Comparison of ENCODE assay signal across 21 mouse cellular contexts in the genomic region with DNA sequence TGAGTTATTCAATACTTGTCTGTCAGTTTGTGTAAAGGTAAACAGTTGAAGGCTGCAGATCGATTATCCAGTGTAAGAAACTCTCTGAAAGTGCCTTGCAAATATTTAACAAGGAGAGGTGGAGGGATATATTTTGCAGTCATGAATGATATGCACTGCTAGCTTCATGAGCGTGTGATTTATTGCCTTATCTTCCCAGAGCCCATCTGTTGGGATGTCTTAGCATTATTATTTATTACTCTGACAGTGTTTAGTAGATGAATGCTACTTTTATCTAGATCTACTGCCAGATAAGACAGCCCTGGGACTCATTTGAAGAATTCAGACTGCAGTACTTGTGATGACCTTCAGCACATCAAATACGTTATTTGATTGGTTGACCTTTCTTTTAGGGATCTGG. TPM values are rescaled to one million over a fixed set of nuclear protein-coding genes. Genes with fewer than 3 reads are reported as not detected.
A peak's percentile ranks its signal among the peaks of the same experiment; 100 is the strongest.
DNase-seq lines count a peak whose midpoint lies in the region; ATAC-seq lines count a peak whose summit lies in the region.
"Had no signal": no experiment of that assay in that cellular context is flagged by ENCODE, and none has a peak within 500 bp of the region (broad histone marks: within the 10 kb centered on the region; RNA-seq: fewer than 3 reads in every experiment).

No protein-coding gene starts in this region.

- no peaks in the 10 kb centered on the region for H3K9me3 ChIP-seq in hindbrain, embryonic 11.5 days (ENCODE audit: control insufficient read depth, low read length)
- no peaks in the 10 kb centered on the region for H3K9me3 ChIP-seq in hindbrain, embryonic 10.5 days
- H3K9me3 ChIP-seq in hindbrain, embryonic 15.5 days = no peaks in the 10 kb centered on the region
- no peaks in the 10 kb centered on the region for H3K9me3 ChIP-seq in neural tube, embryonic 14.5 days (ENCODE audit: control insufficient read depth, low read length)
- no peaks in the 10 kb centered on the region for H3K9me3 ChIP-seq in limb, embryonic 10.5 days (replicated peaks)
- H3K9me3 ChIP-seq: embryonic facial prominence, embryonic 12.5 days; forebrain, embryonic 15.5 days; heart, embryonic 10.5 days had no signal

- H3K4me3 ChIP-seq in hindbrain, embryonic 11.5 days (ENCODE audit: low read depth, low read length) = no peak overlapping the region
- no peak overlapping the region for H3K4me3 ChIP-seq in hindbrain, embryonic 10.5 days
- H3K4me3 ChIP-seq in hindbrain, embryonic 15.5 days = no peak overlapping the region
- H3K4me3 ChIP-seq in neural tube, embryonic 14.5 days (ENCODE audit: low read depth, low read length) = no peak overlapping the region
- no peak overlapping the region for H3K4me3 ChIP-seq in limb, embryonic 10.5 days
- H3K4me3 ChIP-seq: embryonic facial prominence, embryonic 12.5 days; forebrain, embryonic 15.5 days; heart, embryonic 10.5 days had no signal

- H3K27me3 ChIP-seq in hindbrain, embryonic 11.5 days (ENCODE audit: control insufficient read depth, insufficient read depth, low read length) = no peaks in the 10 kb centered on the region
- H3K27me3 ChIP-seq in hindbrain, embryonic 10.5 days (ENCODE audit: insufficient read depth, poor library complexity, severe bottlenecking) = no peaks in the 10 kb centered on the region
- H3K27me3 ChIP-seq in hindbrain, embryonic 15.5 days = no peaks in the 10 kb centered on the region
- no peaks in the 10 kb centered on the region for H3K27me3 ChIP-seq in neural tube, embryonic 14.5 days (ENCODE audit: control insufficient read depth, insufficient read depth, low read length)
- no peaks in the 10 kb centered on the region for H3K27me3 ChIP-seq in limb, embryonic 10.5 days (ENCODE audit: low read depth, poor library complexity, severe bottlenecking)
- H3K27me3 ChIP-seq: embryonic facial prominence, embryonic 12.5 days; forebrain, embryonic 15.5 days had no signal

- H3K9ac ChIP-seq in hindbrain, embryonic 11.5 days (ENCODE audit: low read depth, low read length) = no peak overlapping the region
- H3K9ac ChIP-seq in hindbrain, embryonic 15.5 days = no peak overlapping the region
- H3K9ac ChIP-seq in neural tube, embryonic 14.5 days (replicated peaks; ENCODE audit: low read depth, low read length) = no peak overlapping the region
- H3K9ac ChIP-seq: embryonic facial prominence, embryonic 12.5 days; forebrain, embryonic 15.5 days had no signal

- no peak overlapping the region for H3K27ac ChIP-seq in hindbrain, embryonic 11.5 days (ENCODE audit: low read depth, low read length)
- no peak overlapping the region for H3K27ac ChIP-seq in hindbrain, embryonic 10.5 days
- H3K27ac ChIP-seq in hindbrain, embryonic 15.5 days (replicated peaks) = no peak overlapping the region
- no peak overlapping the region for H3K27ac ChIP-seq in neural tube, embryonic 14.5 days (ENCODE audit: low read depth, low read length)
- no peak overlapping the region for H3K27ac ChIP-seq in limb, embryonic 10.5 days
- H3K27ac ChIP-seq: embryonic facial prominence, embryonic 12.5 days; forebrain, embryonic 15.5 days; heart, embryonic 10.5 days had no signal

- no peak overlapping the region for H3K4me2 ChIP-seq in hindbrain, embryonic 11.5 days (replicated peaks; ENCODE audit: low read depth, low read length)
- H3K4me2 ChIP-seq in hindbrain, embryonic 15.5 days = no peak overlapping the region
- H3K4me2 ChIP-seq in neural tube, embryonic 14.5 days (ENCODE audit: low read depth, low read length) = no peak overlapping the region
- H3K4me2 ChIP-seq: embryonic facial prominence, embryonic 12.5 days; forebrain, embryonic 15.5 days had no signal

- 75% methylated on average over 3 of the region's 3 CpGs for WGBS in hindbrain, embryonic 11.5 days
- 80% methylated on average over 3 of the region's 3 CpGs for WGBS in hindbrain, embryonic 10.5 days
- WGBS in hindbrain, embryonic 15.5 days = 69% methylated on average over 3 of the region's 3 CpGs
- 71% methylated on average over 3 of the region's 3 CpGs for WGBS in neural tube, embryonic 14.5 days
- 74% methylated on average over 3 of the region's 3 CpGs for WGBS in limb, embryonic 10.5 days

- peak; percentile 43; the same call in 1 of the 2 replicates for ATAC-seq in hindbrain, embryonic 11.5 days (ENCODE audit: low FRiP score)
- ATAC-seq in hindbrain, embryonic 15.5 days (ENCODE audit: low FRiP score, low read depth) = peak; percentile 45; the same call in 1 of the 2 replicates
- peak; percentile 82 for ATAC-seq in neural tube, embryonic 14.5 days (ENCODE audit: low read depth)
- ATAC-seq: activated CD4-positive, CD25-positive, alpha-beta regulatory T cell, adult 4 months; forebrain, embryonic 15.5 days; inflammation-experienced regulatory T-cells, adult 6 months; Patski had no signal

- no peaks in the 10 kb centered on the region for H3K36me3 ChIP-seq in hindbrain, embryonic 11.5 days (ENCODE audit: control insufficient read depth, insufficient read depth, low read length)
- no peaks in the 10 kb centered on the region for H3K36me3 ChIP-seq in hindbrain, embryonic 10.5 days
- no peaks in the 10 kb centered on the region for H3K36me3 ChIP-seq in hindbrain, embryonic 15.5 days
- H3K36me3 ChIP-seq in neural tube, embryonic 14.5 days (ENCODE audit: control insufficient read depth, insufficient read depth, low read length) = no peaks in the 10 kb centered on the region
- H3K36me3 ChIP-seq in limb, embryonic 10.5 days = no peaks in the 10 kb centered on the region
- H3K36me3 ChIP-seq: embryonic facial prominence, embryonic 12.5 days; forebrain, embryonic 15.5 days; heart, embryonic 10.5 days had no signal

- H3K4me1 ChIP-seq in hindbrain, embryonic 11.5 days (replicated peaks; ENCODE audit: control insufficient read depth, insufficient read depth, low read length) = no peaks in the 10 kb centered on the region
- H3K4me1 ChIP-seq in hindbrain, embryonic 10.5 days (replicated peaks) = no peaks in the 10 kb centered on the region
- no peaks in the 10 kb centered on the region for H3K4me1 ChIP-seq in hindbrain, embryonic 15.5 days (replicated peaks)
- H3K4me1 ChIP-seq in neural tube, embryonic 14.5 days (ENCODE audit: control insufficient read depth, insufficient read depth, low read length) = no peaks in the 10 kb centered on the region
- no peaks in the 10 kb centered on the region for H3K4me1 ChIP-seq in limb, embryonic 10.5 days
- H3K4me1 ChIP-seq: embryonic facial prominence, embryonic 12.5 days; forebrain, embryonic 15.5 days; heart, embryonic 10.5 days had no signal

- DNase-seq in hindbrain, embryonic 11.5 days (ENCODE audit: low spot score) = no peak
- DNase-seq in hindbrain, embryonic 10.5 days (ENCODE audit: low spot score) = no peak
- DNase-seq in MN1 (ENCODE audit: low spot score) = peak; percentile 6
- DNase-seq in limb, embryonic 10.5 days (ENCODE audit: low spot score) = no peak
- DNase-seq in left cerebral cortex, adult 9 months (ENCODE audit: low spot score in 2 of 2) = no peak
- DNase-seq: adrenal gland, postnatal 25 days; cerebellum, adult 2 months; cerebellum, postnatal 14 days; gastrocnemius, postnatal 10 days; heart, adult 18-20 months; heart, postnatal 10 days; heart, postnatal 4 days had no signal

RNA-seq across cellular contexts. Expression of a gene that starts 31.7 kb away (rescaled TPM):
- 2.4 and 3.1 TPM in 2 replicates for polyA plus RNA-seq in hindbrain, embryonic 11.5 days (2014; fragmentation: Nextera tagmentation; extraction: Ambion mirVana)
- 1.4 TPM in 2 replicates for polyA plus RNA-seq in hindbrain, embryonic 10.5 days (2016; fragmentation: Nextera tagmentation; extraction: Ambion mirVana)
- 13.2 and 14.0 TPM in 2 replicates for polyA plus RNA-seq in hindbrain, embryonic 15.5 days (2015; fragmentation: Nextera tagmentation; extraction: Ambion mirVana)
- polyA plus RNA-seq in neural tube, embryonic 14.5 days (2014; fragmentation: Nextera tagmentation; extraction: Ambion mirVana) = 19.8 and 22.3 TPM in 2 replicates
- polyA plus RNA-seq in limb, embryonic 10.5 days (2016; fragmentation: Nextera tagmentation; extraction: Ambion mirVana) = 0.05 TPM in 1 of 2 replicates, not detected in the other
- polyA plus RNA-seq: activated CD4-positive, CD25-positive, alpha-beta regulatory T cell, adult 4 months; C2C12; heart, embryonic 10.5 days; inflammation-experienced regulatory T-cells, adult 6 months had no signal
